Mouse (Mus musculus): ENCODE measurements around the gene Pom121l2.

Gene Pom121l2

DNA sequence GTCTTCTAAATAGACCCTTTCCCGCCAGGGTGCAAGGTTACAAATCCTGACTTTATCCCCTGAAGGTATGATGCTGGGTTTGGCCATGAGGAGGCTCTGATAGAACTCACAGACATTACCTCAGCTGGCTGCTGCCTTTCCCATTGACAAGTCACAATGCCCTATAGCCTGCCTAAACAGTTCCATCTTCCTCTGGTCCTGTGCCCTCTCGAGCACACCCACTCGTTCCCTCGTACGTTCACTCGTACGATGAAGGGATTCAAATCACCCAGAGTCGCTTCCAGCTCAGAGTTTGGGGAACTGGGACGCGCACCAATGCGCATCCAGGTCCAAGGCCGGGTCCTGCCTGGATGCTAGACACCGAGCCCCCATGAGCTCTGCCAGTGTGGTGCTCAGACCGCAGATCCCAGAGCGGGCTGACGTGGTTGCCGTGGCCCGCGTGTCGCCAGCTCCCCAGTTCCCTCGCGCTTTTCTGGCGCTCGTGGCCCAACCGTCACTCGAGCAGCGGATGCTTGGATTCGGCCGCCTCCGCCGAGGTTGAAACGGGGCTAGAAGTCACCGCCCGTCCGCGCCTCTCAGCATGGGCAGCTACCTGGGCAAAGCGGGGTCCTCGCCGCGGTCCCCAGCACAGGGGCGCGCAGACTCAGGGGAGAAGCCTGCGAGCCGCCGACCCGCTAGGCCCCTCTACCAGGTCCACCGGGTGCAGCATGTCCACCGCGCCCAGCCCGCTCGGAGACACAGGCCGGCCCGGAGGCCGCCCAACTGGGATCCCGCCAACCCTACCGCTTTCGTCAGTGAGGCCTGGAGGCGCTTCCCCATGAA, at the start of gene Pom121l2:
Gene Pom121l2, plus strand, starts transcription at position 214 of the 822 bp plus-strand sequence.
- DNase-seq: peak in 1 of 2 experiments; percentile 41

DNA sequence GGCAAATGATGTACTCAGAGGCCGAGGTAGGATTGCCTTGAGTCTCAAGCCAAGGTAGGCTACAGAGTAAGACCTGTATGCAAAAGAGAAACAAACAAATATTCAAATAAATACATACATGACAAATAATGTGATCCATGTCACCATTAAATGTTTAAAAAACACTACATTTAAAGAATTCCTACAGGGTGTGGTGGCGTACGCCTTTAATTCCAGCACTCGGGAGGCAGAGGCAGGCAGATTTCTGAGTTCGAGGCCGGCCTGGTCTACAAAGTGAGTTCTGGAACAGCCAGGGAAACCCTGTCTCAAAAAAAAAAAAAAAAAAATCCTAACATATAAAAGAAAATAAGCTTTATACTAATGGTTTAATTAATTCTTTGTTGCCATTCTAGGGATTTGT, 49.3 kb upstream of the Pom121l2 start:
- no peak for DNase-seq

DNA sequence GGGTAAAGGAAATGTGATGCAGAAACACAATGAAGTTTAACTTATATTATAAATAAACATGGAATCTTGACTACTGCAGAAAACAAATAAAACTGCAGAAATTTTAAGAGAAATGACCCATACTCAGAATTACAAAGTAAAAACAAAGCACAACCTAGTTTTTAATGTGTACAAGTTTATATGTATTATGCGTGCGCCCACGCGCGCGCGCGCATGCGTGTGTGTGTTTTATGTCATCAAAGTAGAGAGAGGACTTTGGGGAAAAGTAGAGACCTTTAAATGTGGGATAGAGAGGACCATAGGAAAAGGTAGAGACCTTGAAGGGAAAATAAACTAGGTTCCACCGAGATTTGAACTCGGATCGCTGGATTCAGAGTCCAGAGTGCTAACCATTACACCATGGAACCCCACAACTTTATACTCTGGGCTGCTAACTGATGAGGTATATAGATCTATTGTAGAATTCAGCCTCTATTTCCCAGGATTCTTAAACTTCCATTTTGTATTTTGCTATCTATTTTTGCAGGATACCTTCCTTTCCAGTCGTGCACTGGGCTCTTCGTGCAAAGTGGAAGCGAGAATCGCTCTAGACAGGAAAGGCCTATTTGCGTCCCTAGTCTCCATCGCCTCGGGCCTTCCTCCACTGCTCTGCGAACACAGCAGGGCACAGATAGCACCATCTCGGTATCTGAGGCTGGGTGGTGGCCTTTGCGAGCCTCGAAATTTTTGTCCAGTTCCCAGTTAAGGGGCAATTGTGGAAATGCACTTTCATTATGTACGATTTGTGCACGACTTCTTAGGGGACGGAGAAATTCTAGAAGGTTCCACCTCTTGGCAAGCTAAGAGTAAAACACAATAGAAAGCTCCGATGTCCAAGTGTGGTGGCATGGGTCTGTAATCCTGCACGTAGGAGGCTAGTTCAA, 47.1 kb upstream of the Pom121l2 start:
- DNase-seq: no peak

GRCm38 (mm10) chr13:21934982-21935791, 45.8 kb upstream of the Pom121l2 start:
- DNase-seq: peak; percentile 47 to 50

DNA sequence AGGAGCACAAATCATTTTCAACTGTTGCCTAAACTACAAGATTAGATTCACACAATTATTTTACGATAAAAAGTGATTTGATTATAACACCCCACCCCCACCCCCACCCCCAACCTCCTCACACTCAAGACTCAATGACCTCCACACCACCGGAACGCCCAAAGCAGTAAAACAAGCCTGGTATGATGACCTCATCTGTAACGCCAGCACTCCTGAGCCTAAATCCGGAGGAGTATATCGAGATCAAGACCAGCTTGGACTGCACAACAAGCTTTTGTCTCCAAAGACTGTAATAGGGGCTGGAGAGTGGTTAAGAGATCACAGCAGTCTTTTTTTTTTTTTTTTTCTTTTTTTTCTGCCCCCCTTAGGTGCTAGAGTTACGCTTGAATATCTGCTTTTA, 45.2 kb upstream of the Pom121l2 start:
- no peak for DNase-seq

DNA sequence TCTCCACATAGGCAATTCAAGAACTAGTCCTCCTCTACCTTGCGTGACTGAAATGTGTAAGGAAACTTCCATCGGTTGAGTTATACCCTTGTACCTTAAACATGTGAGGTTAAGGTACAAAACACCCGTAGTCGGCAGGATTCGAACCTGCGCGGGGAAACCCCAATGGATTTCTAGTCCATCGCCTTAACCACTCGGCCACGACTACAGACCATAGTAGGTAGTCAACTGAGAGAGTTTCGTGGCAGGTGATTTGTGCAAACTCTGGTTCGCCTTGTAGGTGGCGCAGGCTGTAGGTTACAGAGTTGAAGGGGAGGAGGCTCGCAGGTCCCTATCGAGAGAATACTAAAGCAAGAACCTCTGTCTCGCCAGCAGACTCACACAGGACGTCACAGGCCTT, 44.0 kb upstream of the Pom121l2 start:
- peak in 1 of 2 experiments; percentile 9 for DNase-seq

DNA sequence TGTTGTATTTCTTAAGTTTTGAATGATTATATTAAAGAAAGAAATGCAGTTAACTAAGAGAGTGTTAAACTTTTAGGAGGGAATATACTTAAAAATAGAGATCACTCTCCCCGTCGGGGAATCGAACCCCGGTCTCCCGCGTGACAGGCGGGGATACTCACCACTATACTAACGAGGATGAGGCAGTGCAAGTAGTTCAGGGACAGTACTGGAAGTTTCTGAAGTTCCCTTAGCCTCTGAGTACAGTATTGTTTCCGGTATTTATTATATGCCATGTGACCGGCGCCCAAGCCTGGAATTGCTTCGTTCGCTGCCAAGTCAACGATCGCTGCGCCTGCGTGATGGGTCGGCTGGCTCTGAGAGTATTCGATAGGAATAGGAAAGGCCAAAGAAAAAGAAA, 40.8 kb upstream of the Pom121l2 start:
- DNase-seq: peak; percentile 86 to 93

DNA sequence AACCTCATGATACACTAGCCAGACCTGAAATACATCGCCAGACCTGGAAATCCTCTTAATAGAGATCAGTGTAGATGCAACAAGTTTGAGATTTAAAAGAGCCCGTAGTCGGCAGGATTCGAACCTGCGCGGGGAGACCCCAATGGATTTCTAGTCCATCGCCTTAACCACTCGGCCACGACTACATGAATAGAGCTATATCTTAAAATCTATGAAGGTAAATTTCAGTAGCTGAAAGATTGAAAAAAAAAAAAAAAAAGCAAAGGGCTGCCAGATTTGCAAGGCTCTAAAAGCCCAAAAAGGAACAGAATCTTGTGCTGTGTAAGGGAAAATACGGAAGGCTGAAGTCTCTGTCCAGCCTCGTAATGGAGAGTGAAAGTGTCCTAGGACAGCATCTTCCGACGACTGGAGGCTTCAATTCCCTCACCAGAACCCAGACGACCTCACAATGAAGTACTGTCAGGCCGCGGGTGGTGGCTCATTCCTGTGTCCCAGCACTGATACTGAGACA, 40.1 kb upstream of the Pom121l2 start:
- DNase-seq: peak; percentile 85 to 88

- DNase-seq: no peak
These were observed 37.4 kb upstream of the Pom121l2 start for GRCm38 (mm10) chr13:21943644-21944043.

DNA sequence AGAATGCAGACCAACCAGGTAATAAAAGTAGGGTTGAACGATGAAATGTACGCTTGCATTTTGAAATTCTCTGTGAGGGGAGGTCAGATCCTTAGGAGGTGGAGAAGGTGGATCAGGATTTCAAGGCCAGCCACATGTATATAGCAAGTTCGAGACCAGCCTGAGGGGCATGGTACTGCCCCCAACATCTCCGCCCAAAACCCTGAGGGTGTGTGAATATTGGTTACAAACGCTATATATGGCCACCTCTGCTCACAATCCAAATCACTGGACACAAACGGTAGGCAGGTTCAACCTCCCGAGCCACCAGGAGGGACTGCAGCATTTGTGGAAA, 36.4 kb upstream of the Pom121l2 start:
- no peak for DNase-seq

DNA sequence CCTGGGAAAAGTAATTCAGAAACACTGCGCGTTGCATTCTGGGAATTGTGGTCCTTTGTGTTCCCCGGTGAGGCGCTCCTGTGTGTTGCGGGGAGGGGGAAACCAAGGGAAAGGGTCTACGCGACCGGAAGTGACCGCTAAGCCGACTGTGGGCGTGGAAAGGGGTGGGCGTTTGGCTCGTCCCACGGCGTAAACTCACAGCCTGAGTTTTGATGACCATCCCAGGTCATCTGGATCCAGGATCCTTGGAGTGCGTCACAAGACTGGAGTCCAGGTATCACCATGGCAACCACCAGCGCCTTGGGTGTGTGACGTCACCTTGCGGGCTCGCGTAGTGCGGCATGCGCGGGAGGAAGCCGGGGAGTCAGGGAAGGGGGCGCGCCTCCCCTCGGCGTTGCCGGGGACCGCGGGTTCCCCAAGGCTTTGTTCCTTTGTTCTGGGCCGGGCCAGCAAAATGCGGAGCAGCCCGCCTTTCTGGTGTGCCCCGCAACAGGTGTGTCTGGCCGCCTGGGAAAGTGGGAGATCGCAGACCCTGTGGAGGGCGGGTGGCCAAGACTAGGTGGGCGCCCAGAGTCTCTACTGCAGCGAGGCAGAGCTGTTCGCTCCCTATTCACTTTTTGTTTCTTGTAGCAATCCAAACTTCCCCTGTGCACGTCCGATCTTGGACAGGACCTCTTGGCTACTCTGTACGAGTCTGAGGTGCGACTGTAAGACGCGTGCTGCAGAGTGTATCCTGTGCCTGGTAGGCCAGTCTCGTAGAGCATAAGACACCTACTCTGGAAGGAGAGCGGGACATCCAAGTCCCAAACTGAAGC, 35.9 kb upstream of the Pom121l2 start, which contains the start of gene Zfp184:
Gene Zfp184, plus strand, starts transcription at position 169 of the 815 bp plus-strand sequence.
- peak; percentile 93 to 94 for DNase-seq

- DNase-seq: no peak
These were observed 11.7 kb upstream of the Pom121l2 start for GRCm38 (mm10) chr13:21969269-21969668.

DNA sequence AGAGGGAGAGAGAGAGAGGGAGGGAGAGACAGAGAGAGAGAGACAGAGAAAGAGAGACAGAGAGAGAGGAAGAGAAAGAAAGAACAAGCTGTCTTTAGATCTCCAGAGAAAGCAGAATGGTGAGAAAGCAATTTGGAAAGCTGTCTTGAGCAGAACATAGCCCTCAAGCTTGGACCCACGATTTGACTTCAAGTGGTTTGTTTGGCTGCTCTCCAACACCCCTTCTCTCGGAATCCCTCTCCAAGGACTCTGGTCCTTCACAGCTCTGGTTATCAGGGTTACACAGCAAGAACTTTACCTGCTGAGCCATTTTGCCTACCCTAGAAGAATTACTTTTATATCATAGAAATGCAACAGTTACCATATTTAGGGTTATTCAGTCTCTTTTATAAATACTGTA, 11.2 kb upstream of the Pom121l2 start:
- DNase-seq: no peak

DNA sequence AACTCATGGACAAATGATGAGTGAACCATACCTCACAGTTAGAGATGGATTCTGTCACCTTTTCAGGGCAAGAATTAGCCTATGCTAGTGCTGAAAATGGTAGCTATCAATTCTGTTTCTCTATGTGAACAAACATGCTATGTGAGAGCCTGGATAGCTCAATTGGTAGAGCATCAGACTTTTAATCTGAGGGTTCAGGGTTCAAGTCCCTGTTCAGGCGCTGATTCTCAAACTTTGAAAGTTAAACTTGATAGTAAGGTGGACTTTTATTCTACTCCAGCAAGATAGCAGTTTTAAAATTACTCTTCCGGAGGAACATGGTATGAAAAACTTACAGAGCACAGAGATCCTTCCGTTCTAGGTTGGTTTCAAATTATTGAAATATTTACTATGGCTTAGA, 9.4 kb upstream of the Pom121l2 start:
- DNase-seq: no peak

DNA sequence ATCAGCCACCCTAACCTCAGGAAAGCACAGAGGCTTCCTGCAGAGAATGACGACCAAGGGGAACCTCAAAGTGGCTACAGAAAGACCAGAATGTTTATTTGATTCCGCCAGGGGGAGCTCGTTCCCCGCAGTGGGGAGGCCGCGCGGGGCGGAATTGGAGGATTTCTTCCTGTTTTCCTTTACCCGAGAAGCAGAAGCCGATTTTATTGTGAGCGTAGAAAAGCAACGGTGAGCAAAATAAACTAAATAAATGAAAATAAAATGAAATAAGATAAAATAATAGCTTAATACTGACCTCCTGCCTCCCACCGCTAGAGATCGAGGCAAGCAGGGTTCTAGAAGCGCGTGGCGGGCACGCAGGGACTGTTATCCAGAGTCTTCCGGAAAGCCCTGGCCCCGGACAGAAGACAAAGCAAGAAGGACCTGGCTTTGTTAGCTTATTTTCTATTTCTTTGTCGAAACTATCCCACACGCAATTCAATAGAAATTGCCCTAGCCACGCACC, 6.7 kb upstream of the Pom121l2 start:
- DNase-seq: peak; percentile 88 to 90

- peak; percentile 66 to 82 for DNase-seq
These were observed 6.1 kb upstream of the Pom121l2 start for GRCm38 (mm10) chr13:21974726-21975473.

- DNase-seq: no peak
These were observed 804 bp downstream of the Pom121l2 start for GRCm38 (mm10) chr13:21981803-21982193.

- no peak for DNase-seq
These were observed 3.5 kb downstream of the Pom121l2 start for GRCm38 (mm10) chr13:21984486-21984885.

DNA sequence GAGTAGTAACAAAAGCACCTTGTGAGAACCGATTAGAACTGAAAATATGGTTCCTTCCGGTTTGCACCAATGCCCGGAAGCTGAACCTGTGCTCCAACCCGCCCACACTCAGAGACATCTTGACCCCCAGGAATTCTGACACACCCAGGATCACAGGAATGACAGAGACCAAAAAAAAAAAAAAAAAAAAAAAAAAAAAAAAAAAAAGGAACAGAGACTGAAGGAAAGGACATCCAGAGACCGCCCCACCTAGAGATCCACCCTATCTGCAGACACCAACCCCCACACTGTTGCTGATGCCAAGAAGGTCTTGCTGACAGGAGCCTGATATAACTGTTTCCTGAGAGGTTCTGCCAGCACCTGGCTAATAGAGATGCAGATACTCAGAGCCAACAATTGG, 11.6 kb downstream of the Pom121l2 start:
- no peak for DNase-seq

- no peak for DNase-seq
These were observed 13.2 kb downstream of the Pom121l2 start for GRCm38 (mm10) chr13:21993957-21994738.
